Mouse (Mus musculus) spleen, adult 2 months (tissue): Measurements from ENCODE around the gene Rnf216.

Experiments used
- CTCF ChIP-seq: fragments of 200-500 bp; IDR thresholded peaks from 2 replicates; pipeline ENCODE4 v1.5.1; 2011; ENCODE audit warnings: mild to moderate bottlenecking, inconsistent platforms; ENCODE audit not compliant: insufficient read depth, insufficient read length, insufficient replicate concordance; ENCODE audit errors: extremely low read depth
- POLR2A ChIP-seq: fragments of 200-500 bp; IDR thresholded peaks from 2 replicates; pipeline ENCODE4 v1.6.1; 2011; ENCODE audit warnings: low read depth, low read length, inconsistent platforms

GRCm38 (mm10) chr5:142961881-142962443, 150.8 kb downstream of the Rnf216 start:
- TF ChIP-seq POLR2A (no peak), CTCF (no peak)
